Mouse (Mus musculus) liver, embryonic 15.5 days (tissue): Measurements from ENCODE around the gene Ndufv3. TPM values are rescaled to one million over a fixed set of nuclear protein-coding genes. Genes with fewer than 3 reads are reported as not detected.
"Not testable (repeated sequence)": the region's sequence is repeated elsewhere in the genome, so short reads cannot be mapped to it uniquely, and the experiment has no call there.

Source experiments
- ATAC-seq: fragments of 200-750 bp; cut with Nextera tagmentation; 2 replicates; pipeline ENCODE4 v1.8.0; 2017; ENCODE audit warnings: moderate number of reproducible peaks, mild to moderate bottlenecking, moderate library complexity; ENCODE audit not compliant: insufficient read depth
- H3K27ac ChIP-seq: fragments of 300-500 bp; sonication (generic); replicated peaks from 2 replicates; pipeline ENCODE4 v1.5.1; 2015; ENCODE audit warnings: mild to moderate bottlenecking, inconsistent platforms
- H3K27me3 ChIP-seq: fragments of 300-500 bp; sonication (generic); 2 replicates; pipeline ENCODE4 v1.6.1; 2015; ENCODE audit warnings: mild to moderate bottlenecking, inconsistent platforms
- H3K36me3 ChIP-seq: fragments of 300-500 bp; sonication (generic); replicated peaks from 2 replicates; pipeline ENCODE4 v1.6.1; 2015; ENCODE audit warnings: moderate library complexity, mild to moderate bottlenecking, inconsistent platforms
- H3K4me1 ChIP-seq: fragments of 300-500 bp; sonication (generic); replicated peaks from 2 replicates; pipeline ENCODE4 v1.6.1; 2015; ENCODE audit warnings: inconsistent platforms
- H3K4me2 ChIP-seq: fragments of 300-500 bp; sonication (generic); 2 replicates; pipeline ENCODE4 v1.6.1; 2015; ENCODE audit warnings: moderate library complexity, mild to moderate bottlenecking, inconsistent platforms
- H3K4me3 ChIP-seq: fragments of 300-500 bp; sonication (generic); replicated peaks from 2 replicates; pipeline ENCODE4 v1.5.1; 2015; ENCODE audit warnings: mild to moderate bottlenecking, inconsistent platforms
- H3K9ac ChIP-seq: fragments of 300-500 bp; sonication (generic); 2 replicates; pipeline ENCODE4 v1.6.1; 2015; ENCODE audit warnings: moderate library complexity, mild to moderate bottlenecking, inconsistent platforms
- H3K9me3 ChIP-seq: fragments of 300-500 bp; sonication (generic); replicated peaks from 2 replicates; pipeline ENCODE4 v1.6.1; 2016; ENCODE audit warnings: inconsistent platforms
- WGBS: fragments of 180-500 bp; shearing (Covaris S2); methylation state at CpG from one replicate; pipeline ENCODE4 v1.1.7; 2015; ENCODE audit warnings: mixed read lengths; ENCODE audit not compliant: insufficient replicate concordance; 5-methylcytosine and 5-hydroxymethylcytosine counted together
- polyA plus RNA-seq: library from polyadenylated mRNA; unstranded; fragments of >200 nt; fragmentation: Nextera tagmentation; extraction: Ambion mirVana; gene quantifications from 2 replicates; pipeline ENCODE4 v1.2.1, GENCODE M21; 2015

Ndufv3 gene
- polyA plus RNA-seq, 1 experiment from 2014 or later = 160 TPM

DNA sequence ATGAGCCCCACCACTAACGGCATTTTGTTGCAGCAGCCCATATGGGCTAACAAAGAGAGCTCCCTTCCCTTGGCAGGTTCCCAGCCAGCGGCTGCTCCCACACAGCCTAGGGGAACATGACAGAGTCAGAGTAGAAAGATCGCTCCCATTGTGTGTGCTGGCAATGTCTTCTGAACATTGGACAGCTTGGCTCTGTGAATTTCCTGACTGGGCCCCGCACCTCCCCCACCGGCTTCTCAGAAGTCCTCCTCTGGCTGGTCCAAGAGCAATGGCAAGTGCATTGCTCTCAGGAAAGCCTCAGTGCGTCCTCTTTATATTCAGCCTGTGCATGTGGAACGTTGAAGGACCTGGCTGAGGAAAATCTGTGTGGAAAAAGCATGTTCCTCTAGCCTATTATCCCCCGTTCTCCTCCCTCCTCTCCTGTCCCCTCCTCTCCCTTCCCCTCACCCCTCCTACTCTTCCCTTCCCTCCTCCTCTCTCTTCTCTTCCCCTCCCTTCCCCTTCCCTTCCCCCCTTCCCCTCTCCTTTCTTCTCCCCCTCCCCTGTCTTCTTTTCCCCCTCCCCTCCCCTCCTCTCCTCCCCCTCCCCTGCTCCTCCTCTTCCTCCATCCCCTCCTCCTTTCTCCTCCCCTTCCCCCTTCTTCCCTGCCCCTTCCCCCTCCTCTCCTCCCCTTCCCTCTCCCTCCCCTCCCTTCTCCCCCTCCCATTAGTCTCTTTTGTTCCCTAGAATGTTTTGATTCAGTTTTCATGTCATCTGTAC lies 16.1 kb downstream of the Ndufv3 start:
- H3K36me3 ChIP-seq = peaks cover 12% of the 10 kb centered on the region
- H3K4me3 ChIP-seq = no peak overlapping the region
- 0 out of 2 replicates have a peak, but pooled peaks cover 7% of the 10 kb centered on the region for H3K4me1 ChIP-seq
- H3K27me3 ChIP-seq = no peaks in the 10 kb centered on the region
- no peak overlapping the region for H3K27ac ChIP-seq
- H3K9me3 ChIP-seq = no peaks in the 10 kb centered on the region
- no peak overlapping the region for H3K4me2 ChIP-seq
- WGBS = 23% methylated on average over 8 of the region's 8 CpGs
- H3K9ac ChIP-seq = no peak overlapping the region
- no peak for ATAC-seq

DNA sequence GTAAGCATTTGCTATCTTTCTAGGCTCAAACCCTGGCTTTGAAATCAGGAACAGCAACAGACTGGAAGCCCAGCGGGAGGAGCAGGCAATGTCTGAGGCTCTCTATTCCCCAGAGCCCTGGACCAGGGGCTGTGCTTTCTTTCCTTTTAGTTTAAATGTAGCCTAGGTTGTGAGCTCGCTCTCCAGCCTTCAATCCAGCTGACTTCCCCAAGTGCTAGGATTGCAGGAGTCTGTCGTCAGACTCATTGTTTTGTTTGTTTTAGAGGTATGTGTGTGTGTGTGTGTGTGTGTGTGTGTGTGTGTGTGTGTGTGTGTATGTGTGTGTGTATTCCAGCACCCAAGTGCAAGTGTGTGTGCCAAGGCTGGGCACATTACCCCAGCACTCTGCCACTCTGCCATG lies 20.2 kb downstream of the Ndufv3 start:
- 49% methylated on average over 3 of the region's 3 CpGs for WGBS
- no peaks in the 10 kb centered on the region for H3K9me3 ChIP-seq
- no peaks in the 10 kb centered on the region for H3K36me3 ChIP-seq
- ATAC-seq = no peak
- no peaks in the 10 kb centered on the region for H3K27me3 ChIP-seq
- no peak overlapping the region for H3K4me3 ChIP-seq
- no peak overlapping the region for H3K27ac ChIP-seq
- H3K9ac ChIP-seq = no peak overlapping the region
- H3K4me1 ChIP-seq = 0 out of 2 replicates have a peak, but pooled peaks cover 7% of the 10 kb centered on the region
- H3K4me2 ChIP-seq = no peak overlapping the region

DNA sequence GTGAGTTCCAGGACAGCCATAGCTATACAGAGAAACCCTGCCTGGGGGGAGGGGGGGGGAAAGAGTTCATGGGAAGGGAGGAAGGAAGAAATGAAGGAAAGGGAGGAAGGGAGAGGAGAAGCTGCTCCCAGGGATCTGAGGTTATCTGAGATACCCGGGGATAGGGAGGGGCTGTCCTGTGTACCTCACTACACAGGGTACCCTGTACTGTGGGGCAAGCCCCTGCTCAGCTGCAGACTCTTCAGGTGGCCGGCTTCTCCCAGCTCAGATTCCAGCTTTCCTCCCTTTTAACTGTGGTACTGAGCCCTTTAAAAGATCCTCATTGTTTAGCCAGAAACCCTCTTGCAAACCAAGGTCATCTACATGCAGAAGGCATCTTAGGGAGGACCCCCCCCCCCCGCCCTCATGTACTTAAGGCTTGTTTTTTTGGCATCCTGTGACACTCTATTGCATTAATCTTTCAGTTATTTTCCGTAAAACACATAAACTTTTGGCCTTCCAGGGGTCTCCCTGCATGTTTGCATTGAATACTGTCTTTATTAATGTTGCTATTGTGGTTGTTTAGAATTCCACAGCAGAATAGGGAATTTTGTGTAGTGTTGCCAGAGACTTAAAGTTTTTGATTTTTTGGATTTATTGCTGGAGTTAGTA lies 21.0 kb downstream of the Ndufv3 start:
- no peak overlapping the region for H3K9ac ChIP-seq
- no peak for ATAC-seq
- no peak overlapping the region for H3K27ac ChIP-seq

DNA sequence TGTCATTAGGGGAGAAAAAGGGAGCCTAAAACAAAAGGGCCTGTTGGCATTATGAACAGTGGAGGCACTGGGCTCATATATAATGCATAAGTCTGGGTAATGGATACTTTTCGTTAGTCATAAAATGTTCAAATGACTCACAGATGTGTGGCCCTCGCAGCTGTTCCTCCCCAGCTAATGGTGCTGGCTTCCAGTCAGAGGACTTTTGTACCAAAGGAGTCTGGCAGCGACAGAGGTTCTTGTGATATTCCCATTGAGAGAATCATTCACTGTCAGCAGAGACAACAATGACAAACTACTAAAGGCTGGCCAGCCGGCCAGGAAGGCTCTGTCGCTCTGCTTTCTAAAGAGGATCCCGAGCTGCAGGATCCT lies 21.5 kb downstream of the Ndufv3 start:
- Histone ChIP-seq H3K27me3 (no peaks in the 10 kb centered on the region), H3K9ac (no peak overlapping the region), H3K4me1 (no peaks in the 10 kb centered on the region), H3K9me3 (no peaks in the 10 kb centered on the region), H3K4me2 (no peak overlapping the region), H3K27ac (no peak overlapping the region), H3K36me3 (no peaks in the 10 kb centered on the region), H3K4me3 (no peak overlapping the region)
- ATAC-seq = no peak
- WGBS = 60% methylated on average over 6 of the region's 6 CpGs

More for the DNA sequence above, 21.0 kb downstream of the Ndufv3 start:
- H3K9me3 ChIP-seq = no peaks in the 10 kb centered on the region
- no peaks in the 10 kb centered on the region for H3K27me3 ChIP-seq
- H3K4me3 ChIP-seq = no peak overlapping the region
- 0 out of 2 replicates have a peak, but pooled peaks cover 1% of the 10 kb centered on the region for H3K4me1 ChIP-seq
- no peak overlapping the region for H3K4me2 ChIP-seq
- H3K36me3 ChIP-seq = no peaks in the 10 kb centered on the region
- 58% methylated on average over 4 of the region's 4 CpGs for WGBS

DNA sequence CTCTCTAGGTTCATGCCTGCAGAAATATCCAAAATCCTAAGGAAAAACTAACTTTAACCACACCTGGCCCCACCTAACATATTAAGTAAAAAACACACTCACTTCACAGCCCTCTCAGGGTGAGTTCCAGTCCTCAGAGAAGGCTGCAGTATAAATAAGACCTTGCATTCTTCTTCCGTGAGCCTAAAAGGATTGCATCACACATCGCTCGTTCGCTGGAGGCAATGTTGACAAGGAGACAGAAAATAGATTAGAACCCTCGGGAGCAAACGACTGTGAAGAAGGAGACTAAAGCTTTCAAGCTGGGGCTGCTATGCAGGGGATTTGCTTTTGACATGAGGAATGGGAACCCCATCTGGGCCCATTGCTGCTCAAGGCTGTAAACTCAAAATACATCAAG lies 23.7 kb downstream of the Ndufv3 start:
- Histone ChIP-seq H3K4me2 (no peak overlapping the region), H3K36me3 (no peaks in the 10 kb centered on the region), H3K9ac (no peak overlapping the region), H3K27me3 (no peaks in the 10 kb centered on the region), H3K4me3 (no peak overlapping the region), H3K4me1 (no peaks in the 10 kb centered on the region), H3K27ac (no peak overlapping the region), H3K9me3 (no peaks in the 10 kb centered on the region)
- 36% methylated on average over 6 of the region's 6 CpGs for WGBS
- ATAC-seq = no peak

DNA sequence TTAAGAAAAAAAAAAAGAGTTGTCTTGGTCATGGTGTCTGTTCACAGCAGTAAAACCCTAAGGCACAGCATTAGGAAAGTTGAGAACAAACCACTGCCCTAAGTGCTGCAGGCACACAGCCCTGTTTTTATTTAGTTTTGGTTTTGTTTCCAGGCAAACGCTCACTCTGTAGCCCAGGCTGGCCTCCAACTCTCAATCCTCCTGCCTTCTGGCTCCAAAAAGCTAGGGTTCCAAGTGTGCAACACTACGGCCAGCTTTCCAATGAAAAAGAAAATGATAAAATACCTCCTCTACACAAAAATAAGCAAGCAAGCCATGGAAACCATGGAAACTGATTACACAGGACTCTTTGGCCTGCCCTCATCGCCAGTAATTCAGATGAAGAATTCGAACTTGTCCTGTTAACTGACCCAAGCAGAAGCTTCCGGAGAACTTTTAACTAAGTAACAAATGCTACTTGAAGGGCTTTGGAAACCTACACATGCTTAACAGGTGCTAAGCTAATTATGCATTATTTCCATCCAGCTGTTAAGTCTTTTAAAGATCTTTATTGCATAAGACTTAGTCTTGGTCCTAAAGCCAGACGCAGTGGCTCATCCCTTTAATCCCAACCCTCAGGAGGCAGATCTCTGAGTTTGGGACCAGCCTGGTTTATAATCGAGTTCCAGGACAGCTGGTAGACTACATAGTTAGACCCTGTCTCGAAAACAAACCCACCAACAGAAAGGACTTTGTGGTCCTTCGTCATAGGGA lies 26.7 kb downstream of the Ndufv3 start:
- H3K9ac ChIP-seq = no peak overlapping the region
- H3K4me3 ChIP-seq = no peak overlapping the region
- H3K27me3 ChIP-seq = no peaks in the 10 kb centered on the region
- no peak for ATAC-seq
- H3K4me1 ChIP-seq = no peaks in the 10 kb centered on the region
- no peaks in the 10 kb centered on the region for H3K36me3 ChIP-seq
- no peaks in the 10 kb centered on the region for H3K9me3 ChIP-seq
- H3K27ac ChIP-seq = no peak overlapping the region
- H3K4me2 ChIP-seq = no peak overlapping the region
- 71% methylated on average over 9 of the region's 9 CpGs for WGBS

DNA sequence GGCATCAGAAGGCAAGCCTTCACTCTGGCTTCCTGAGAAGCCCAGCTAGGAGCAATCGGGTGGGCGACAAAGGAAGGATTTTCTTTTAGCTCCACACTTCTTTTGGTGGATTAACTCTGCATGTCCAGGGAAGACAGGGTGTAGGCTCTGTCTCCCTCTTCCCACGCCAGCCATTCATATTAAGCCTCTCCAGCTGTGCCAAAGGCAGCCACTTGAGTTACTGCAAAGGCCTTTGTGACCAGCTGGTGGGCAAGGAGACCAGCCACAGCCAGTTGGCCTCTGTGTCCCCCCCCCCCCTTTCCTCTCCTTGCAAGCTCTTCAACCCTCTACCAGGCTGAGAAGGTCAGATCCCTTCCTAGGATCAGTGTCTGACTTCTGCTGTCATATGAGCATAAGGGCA lies 28.1 kb downstream of the Ndufv3 start:
- H3K4me1 ChIP-seq = no peaks in the 10 kb centered on the region
- no peak overlapping the region for H3K4me3 ChIP-seq
- no peaks in the 10 kb centered on the region for H3K36me3 ChIP-seq
- H3K9me3 ChIP-seq = no peaks in the 10 kb centered on the region
- no peak overlapping the region for H3K9ac ChIP-seq
- H3K27me3 ChIP-seq = no peaks in the 10 kb centered on the region
- ATAC-seq = no peak
- 64% methylated on average over 3 of the region's 3 CpGs for WGBS
- no peak overlapping the region for H3K27ac ChIP-seq
- no peak overlapping the region for H3K4me2 ChIP-seq

DNA sequence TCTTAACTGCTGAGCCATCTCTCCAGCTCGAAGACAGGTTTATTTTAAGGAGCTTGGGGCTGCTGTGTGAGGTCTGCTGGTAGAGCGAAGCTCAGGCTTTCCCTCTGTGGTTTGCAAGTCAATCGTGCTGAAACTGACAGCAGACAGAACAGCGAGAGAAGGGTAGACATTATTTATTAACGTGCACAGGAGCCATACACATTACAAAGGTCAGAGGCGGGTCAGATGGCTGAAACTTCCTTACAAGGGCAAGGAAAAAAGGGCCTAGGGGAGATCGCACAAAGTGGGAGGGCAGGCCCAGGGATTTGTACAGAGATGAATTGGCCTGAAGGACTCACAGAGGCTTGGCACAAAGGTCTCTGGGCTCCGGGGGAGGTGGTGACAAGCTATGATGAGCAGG lies 29.5 kb downstream of the Ndufv3 start:
- ATAC-seq = no peak
- Histone ChIP-seq H3K27me3 (no peaks in the 10 kb centered on the region), H3K9me3 (no peaks in the 10 kb centered on the region), H3K36me3 (no peaks in the 10 kb centered on the region), H3K4me3 (no peak overlapping the region), H3K27ac (no peak overlapping the region), H3K4me1 (no peaks in the 10 kb centered on the region), H3K4me2 (no peak overlapping the region), H3K9ac (no peak overlapping the region)
- WGBS = 50% methylated on average over 8 of the region's 8 CpGs

DNA sequence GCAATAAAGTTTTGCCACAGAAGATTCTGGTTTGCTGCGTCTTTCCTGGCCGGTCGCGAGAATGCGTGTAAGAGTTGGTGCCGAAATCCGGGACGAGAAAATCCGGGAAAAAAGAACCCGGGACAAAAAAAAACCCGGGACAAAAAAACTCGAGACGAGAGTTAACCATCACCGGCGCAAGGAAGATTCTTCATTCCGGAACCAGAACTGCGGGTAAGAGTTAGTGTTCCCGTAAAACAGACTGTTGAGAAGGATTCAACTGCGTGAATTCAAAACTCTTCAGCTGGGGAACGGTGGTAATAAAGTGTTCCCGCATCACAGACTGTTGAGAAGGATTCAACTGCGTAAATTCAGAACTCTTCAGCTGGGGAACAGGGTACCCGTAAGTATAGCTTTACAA lies 32.7 kb downstream of the Ndufv3 start:
- not testable (repeated sequence) for ATAC-seq, H3K9ac ChIP-seq, H3K4me3 ChIP-seq, H3K27me3 ChIP-seq, H3K27ac ChIP-seq, H3K4me1 ChIP-seq, H3K4me2 ChIP-seq, H3K9me3 ChIP-seq, H3K36me3 ChIP-seq
- 84% methylated on average over 23 of the region's 23 CpGs for WGBS

DNA sequence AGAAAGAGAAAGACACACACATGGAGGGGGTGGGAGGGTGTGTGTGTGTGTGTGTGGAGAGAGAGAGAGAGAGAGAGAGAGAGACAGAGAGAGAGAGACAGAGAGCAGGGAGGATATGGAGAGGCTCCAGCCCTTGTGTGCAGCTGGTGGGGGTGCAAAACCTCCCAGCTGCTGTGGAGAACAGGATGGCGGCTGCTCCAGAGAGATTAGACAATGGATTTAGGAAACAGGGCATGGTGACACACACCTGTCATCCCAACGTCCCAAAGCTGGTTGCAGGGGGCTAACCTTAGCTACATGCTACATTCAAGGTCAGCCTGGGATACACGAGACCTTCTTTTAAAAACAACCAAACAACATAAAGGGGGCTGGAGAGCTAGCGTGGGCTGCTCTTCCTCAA lies 36.3 kb downstream of the Ndufv3 start:
- H3K4me1 ChIP-seq = 0 out of 2 replicates have a peak, but pooled peaks cover 5% of the 10 kb centered on the region
- H3K27me3 ChIP-seq = no peaks in the 10 kb centered on the region
- 51% methylated on average over 4 of the region's 4 CpGs for WGBS
- H3K9ac ChIP-seq = no peak overlapping the region
- H3K36me3 ChIP-seq = no peaks in the 10 kb centered on the region
- no peak for ATAC-seq
- no peak overlapping the region for H3K4me3 ChIP-seq
- no peaks in the 10 kb centered on the region for H3K9me3 ChIP-seq
- H3K4me2 ChIP-seq = no peak overlapping the region
- H3K27ac ChIP-seq = no peak overlapping the region

DNA sequence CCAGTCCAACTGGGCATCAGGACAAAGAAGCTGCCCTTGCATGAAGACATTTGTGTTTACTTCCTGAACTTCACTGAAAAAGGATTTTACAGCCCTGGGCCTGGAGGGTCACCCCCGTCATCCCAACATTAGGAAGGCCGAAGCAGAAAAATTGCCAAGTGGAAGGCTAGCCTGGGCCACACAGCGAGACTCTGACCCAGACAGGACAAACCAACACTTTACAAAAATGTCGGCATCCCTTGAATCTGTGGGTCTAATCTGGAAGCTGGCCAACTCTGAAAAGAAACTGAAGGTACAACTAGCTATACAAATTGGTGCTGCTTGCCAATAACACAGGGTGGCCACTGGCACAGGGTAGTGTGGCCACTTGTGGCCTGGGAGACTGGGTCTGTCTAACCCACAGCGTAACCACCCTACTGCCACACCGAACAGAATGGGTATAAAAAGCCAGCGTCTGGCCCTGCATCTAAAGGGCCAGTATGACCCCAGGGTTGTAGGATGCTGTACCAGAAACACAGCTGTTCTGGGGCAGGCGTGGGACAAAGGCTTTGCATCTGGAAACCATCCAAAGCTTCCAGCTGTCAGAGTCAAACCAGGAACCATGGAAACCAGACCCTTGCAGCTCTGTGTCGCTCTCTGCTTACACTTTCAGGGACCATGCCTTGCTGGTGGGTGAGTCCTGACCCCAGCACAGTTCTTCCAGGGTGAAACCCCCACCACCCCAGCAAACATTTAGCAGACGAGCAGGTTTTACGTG lies 37.4 kb downstream of the Ndufv3 start:
- H3K9me3 ChIP-seq = no peaks in the 10 kb centered on the region
- H3K4me3 ChIP-seq = no peak overlapping the region
- no peaks in the 10 kb centered on the region for H3K27me3 ChIP-seq
- H3K27ac ChIP-seq = no peak overlapping the region
- WGBS = 68% methylated on average over 11 of the region's 11 CpGs
- ATAC-seq = no peak
- 0 out of 2 replicates have a peak, but pooled peaks cover 5% of the 10 kb centered on the region for H3K4me1 ChIP-seq
- H3K9ac ChIP-seq = no peak overlapping the region
- no peak overlapping the region for H3K4me2 ChIP-seq
- H3K36me3 ChIP-seq = no peaks in the 10 kb centered on the region
